Mouse (Mus musculus): ENCODE measurements around the gene Kif14. TPM values are rescaled to one million over a fixed set of nuclear protein-coding genes. Genes with fewer than 3 reads are reported as not detected.

The Kif14 gene
- polyA plus RNA-seq, 1 experiment from 2014 or later: 9.0 TPM

DNA sequence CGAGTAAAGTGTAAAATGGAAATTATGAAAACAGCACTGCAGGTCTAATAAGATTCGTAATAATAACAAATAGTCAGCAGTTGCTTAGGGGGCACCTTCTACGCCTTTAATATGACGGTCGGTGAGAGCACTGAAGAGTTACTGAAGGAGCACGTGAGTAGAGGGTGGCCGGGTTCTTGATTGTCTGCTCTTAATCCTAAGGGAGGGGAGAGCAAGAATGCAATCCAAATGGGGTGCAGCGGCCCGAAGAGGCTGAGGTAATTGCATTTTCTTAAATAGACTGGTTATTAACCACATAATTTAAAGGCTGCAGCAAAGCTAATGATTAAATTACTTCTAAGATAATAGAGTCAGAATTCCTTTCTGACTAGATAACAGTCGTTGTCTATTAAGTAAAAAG lies 19.2 kb upstream of the Kif14 start:
- Histone ChIP-seq H3K27me3 (ENCODE audit: control insufficient read depth, insufficient read depth, low read length) (no peaks in the 10 kb centered on the region), H3K9ac (ENCODE audit: low read length) (no peak overlapping the region), H3K9me3 (ENCODE audit: control insufficient read depth, low read length) (no peaks in the 10 kb centered on the region), H3K27ac (ENCODE audit: low read depth, low read length) (no peak overlapping the region), H3K4me2 (ENCODE audit: low read depth) (no peak overlapping the region), H3K4me1 (ENCODE audit: control insufficient read depth, insufficient read depth, low read length) (no peaks in the 10 kb centered on the region), H3K4me3 (ENCODE audit: low read depth, low read length) (no peak overlapping the region), H3K36me3 (ENCODE audit: control insufficient read depth, insufficient read depth, low read length) (no peaks in the 10 kb centered on the region)
- ATAC-seq (ENCODE audit: insufficient read depth, low FRiP score, low TSS enrichment) (no peak), DNase-seq (ENCODE audit: low spot score) (no peak)
- WGBS: 79% methylated on average over 10 of the region's 10 CpGs

DNA sequence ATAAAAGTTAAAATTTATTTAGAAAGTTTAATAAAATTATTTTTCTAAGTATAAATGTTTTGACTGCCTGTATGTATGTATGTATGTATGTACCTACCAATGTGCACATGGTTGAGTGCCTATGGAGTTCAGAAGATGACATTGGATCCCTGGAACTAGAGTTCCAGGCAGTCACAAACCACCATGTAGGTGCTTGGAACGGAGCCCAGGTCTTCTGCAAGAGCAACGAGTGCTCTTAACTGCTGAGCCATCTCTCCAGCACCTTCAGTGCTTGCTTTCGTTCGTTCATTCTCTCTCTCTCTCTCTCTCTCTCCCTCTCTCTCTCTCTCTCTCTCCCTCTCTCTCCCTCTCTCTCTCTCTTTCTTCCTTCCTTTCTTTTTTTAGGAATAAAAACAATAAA lies 18.8 kb upstream of the Kif14 start:
- ATAC-seq (ENCODE audit: insufficient read depth, low FRiP score, low TSS enrichment) (no peak), DNase-seq (ENCODE audit: low spot score) (no peak)
- Histone ChIP-seq H3K9ac (ENCODE audit: low read length) (no peak overlapping the region), H3K4me3 (ENCODE audit: low read depth, low read length) (no peak overlapping the region), H3K27ac (ENCODE audit: low read depth, low read length) (no peak overlapping the region), H3K36me3 (ENCODE audit: control insufficient read depth, insufficient read depth, low read length) (no peaks in the 10 kb centered on the region), H3K27me3 (ENCODE audit: control insufficient read depth, insufficient read depth, low read length) (no peaks in the 10 kb centered on the region), H3K4me2 (ENCODE audit: low read depth) (no peak overlapping the region), H3K9me3 (ENCODE audit: control insufficient read depth, low read length) (no peaks in the 10 kb centered on the region), H3K4me1 (ENCODE audit: control insufficient read depth, insufficient read depth, low read length) (no peaks in the 10 kb centered on the region)
- WGBS: 80% methylated on average over 4 of the region's 4 CpGs

DNA sequence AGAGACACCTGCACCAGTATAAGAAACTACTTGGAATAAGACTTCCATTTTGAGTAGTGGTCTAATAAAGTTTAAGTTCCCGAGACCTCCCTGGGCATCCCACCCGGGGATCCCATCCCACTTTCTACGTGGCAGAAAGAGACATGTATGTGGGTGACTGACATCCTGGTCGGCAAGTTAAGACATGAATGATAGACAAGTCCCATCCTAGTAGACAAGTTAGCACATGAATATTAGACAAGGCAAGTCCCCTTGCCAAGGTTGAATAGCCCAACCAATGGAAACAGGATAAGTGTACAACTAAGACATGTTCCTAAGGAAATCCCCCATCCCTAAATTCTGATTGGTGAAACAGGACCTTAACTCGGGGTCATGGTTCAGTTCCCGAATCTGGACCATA lies 16.6 kb upstream of the Kif14 start:
- ATAC-seq (ENCODE audit: insufficient read depth, low FRiP score, low TSS enrichment) (no peak), DNase-seq (ENCODE audit: low spot score) (no peak)
- H3K9ac ChIP-seq (ENCODE audit: low read length): no peak overlapping the region
- H3K4me1 ChIP-seq (ENCODE audit: control insufficient read depth, insufficient read depth, low read length): no peaks in the 10 kb centered on the region
- H3K9me3 ChIP-seq (ENCODE audit: control insufficient read depth, low read length): no peaks in the 10 kb centered on the region
- no peak overlapping the region for H3K4me3 ChIP-seq (ENCODE audit: low read depth, low read length)
- H3K36me3 ChIP-seq (ENCODE audit: control insufficient read depth, insufficient read depth, low read length): no peaks in the 10 kb centered on the region
- WGBS: 93% methylated on average over 6 of the region's 6 CpGs
- no peak overlapping the region for H3K27ac ChIP-seq (ENCODE audit: low read depth, low read length)
- no peak overlapping the region for H3K4me2 ChIP-seq (ENCODE audit: low read depth)
- H3K27me3 ChIP-seq (ENCODE audit: control insufficient read depth, insufficient read depth, low read length): no peaks in the 10 kb centered on the region

DNA sequence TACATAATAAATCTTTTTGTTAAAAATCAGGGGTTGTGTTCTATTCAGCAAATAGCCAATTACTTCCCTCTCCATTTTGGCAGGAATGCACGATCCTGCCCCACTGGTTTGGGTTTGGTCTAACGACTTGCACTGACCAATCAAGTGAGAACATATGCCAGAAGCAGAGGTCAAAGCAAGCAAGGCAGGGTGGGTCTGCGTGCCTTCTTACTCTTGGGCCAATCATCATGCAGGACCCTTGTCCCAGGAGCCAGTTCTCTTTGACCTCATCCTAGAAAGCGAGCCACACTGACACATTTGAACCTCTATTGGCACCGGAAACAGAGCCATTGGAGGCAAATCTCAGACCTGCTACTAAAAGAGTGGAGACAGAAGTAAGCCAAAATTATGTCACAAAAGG lies 15.9 kb upstream of the Kif14 start:
- no peaks in the 10 kb centered on the region for H3K36me3 ChIP-seq (ENCODE audit: control insufficient read depth, insufficient read depth, low read length)
- H3K9ac ChIP-seq (ENCODE audit: low read length): no peak overlapping the region
- DNase-seq (ENCODE audit: low spot score) (no peak), ATAC-seq (ENCODE audit: insufficient read depth, low FRiP score, low TSS enrichment) (no peak)
- no peaks in the 10 kb centered on the region for H3K4me1 ChIP-seq (ENCODE audit: control insufficient read depth, insufficient read depth, low read length)
- no peak overlapping the region for H3K27ac ChIP-seq (ENCODE audit: low read depth, low read length)
- no peak overlapping the region for H3K4me2 ChIP-seq (ENCODE audit: low read depth)
- no peak overlapping the region for H3K4me3 ChIP-seq (ENCODE audit: low read depth, low read length)
- 89% methylated on average over 5 of the region's 5 CpGs for WGBS
- no peaks in the 10 kb centered on the region for H3K27me3 ChIP-seq (ENCODE audit: control insufficient read depth, insufficient read depth, low read length)
- no peaks in the 10 kb centered on the region for H3K9me3 ChIP-seq (ENCODE audit: control insufficient read depth, low read length)

DNA sequence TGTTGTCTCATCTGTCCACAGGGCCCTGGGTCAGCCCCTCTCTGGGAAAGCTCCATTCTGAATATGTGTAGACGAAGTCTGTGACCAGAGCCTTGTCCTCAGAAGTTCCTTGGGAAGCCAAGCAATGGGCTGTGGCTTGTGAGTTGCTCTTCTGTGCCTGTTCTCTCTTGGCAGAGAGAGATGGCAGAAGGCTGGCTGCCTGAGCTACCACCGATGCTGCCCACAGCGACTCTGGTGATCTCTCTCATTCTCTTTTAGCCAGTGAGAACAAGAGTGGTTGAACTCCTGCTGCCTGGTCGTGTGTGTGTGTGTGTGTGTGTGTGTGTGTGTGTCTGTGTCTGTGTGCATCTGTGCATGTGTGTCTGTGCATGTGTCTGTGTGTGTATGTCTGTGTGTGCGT lies 13.7 kb upstream of the Kif14 start:
- Histone ChIP-seq H3K36me3 (ENCODE audit: control insufficient read depth, insufficient read depth, low read length) (no peaks in the 10 kb centered on the region), H3K9me3 (ENCODE audit: control insufficient read depth, low read length) (no peaks in the 10 kb centered on the region), H3K27ac (ENCODE audit: low read depth, low read length) (no peak overlapping the region), H3K27me3 (ENCODE audit: control insufficient read depth, insufficient read depth, low read length) (no peaks in the 10 kb centered on the region), H3K9ac (ENCODE audit: low read length) (no peak overlapping the region), H3K4me1 (ENCODE audit: control insufficient read depth, insufficient read depth, low read length) (no peaks in the 10 kb centered on the region), H3K4me2 (ENCODE audit: low read depth) (no peak overlapping the region), H3K4me3 (ENCODE audit: low read depth, low read length) (no peak overlapping the region)
- DNase-seq (ENCODE audit: low spot score): no peak
- ATAC-seq (ENCODE audit: insufficient read depth, low FRiP score, low TSS enrichment): no peak
- WGBS: 68% methylated on average over 5 of the region's 5 CpGs

DNA sequence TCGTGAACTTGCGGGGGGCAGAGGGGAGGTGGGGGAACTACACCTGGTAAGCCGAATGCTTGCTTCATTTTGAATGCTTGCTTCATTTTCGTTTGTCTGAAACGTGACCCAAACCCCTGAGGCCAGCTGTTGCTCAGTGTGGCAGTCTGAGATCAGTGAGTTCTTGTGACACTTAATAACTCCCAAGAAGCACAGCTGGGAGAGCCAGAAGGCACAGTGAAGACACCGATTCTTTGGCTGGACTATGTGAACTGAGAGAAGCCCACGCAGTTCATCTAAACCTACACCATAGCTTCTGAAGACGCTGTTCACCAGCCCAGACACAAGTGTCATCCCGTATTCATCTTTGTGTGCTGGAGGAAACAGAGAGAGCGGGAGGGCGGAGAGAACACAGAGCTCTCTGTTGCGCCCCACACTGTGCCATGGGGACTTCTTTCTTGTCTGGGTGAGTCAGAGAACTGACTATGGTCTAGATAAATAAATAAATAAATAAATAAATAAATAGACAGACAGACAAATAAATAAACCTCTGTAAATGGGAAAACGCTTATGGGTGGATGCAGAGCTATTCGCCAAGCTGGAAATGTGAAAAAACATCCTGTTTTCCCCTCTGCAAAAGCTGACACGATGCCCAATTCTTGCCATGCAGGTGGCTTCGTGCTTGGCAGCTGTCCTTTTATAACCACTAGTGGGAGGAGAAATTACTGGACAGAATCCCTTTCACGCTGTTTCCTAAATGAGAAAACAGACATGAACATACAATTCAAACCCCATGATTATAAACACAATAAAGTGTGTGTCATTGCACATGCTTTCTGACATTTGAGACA lies 10.2 kb upstream of the Kif14 start:
- ATAC-seq (ENCODE audit: insufficient read depth, low FRiP score, low TSS enrichment): no peak
- no peaks in the 10 kb centered on the region for H3K36me3 ChIP-seq (ENCODE audit: control insufficient read depth, insufficient read depth, low read length)
- H3K9me3 ChIP-seq (ENCODE audit: control insufficient read depth, low read length): no peaks in the 10 kb centered on the region
- no peak overlapping the region for H3K27ac ChIP-seq (ENCODE audit: low read depth, low read length)
- H3K4me2 ChIP-seq (ENCODE audit: low read depth): no peak overlapping the region
- H3K4me1 ChIP-seq (ENCODE audit: control insufficient read depth, insufficient read depth, low read length): no peaks in the 10 kb centered on the region
- no peak for DNase-seq (ENCODE audit: low spot score)
- H3K4me3 ChIP-seq (ENCODE audit: low read depth, low read length): no peak overlapping the region
- H3K9ac ChIP-seq (ENCODE audit: low read length): no peak overlapping the region
- 72% methylated on average over 17 of the region's 17 CpGs for WGBS
- H3K27me3 ChIP-seq (ENCODE audit: control insufficient read depth, insufficient read depth, low read length): no peaks in the 10 kb centered on the region

DNA sequence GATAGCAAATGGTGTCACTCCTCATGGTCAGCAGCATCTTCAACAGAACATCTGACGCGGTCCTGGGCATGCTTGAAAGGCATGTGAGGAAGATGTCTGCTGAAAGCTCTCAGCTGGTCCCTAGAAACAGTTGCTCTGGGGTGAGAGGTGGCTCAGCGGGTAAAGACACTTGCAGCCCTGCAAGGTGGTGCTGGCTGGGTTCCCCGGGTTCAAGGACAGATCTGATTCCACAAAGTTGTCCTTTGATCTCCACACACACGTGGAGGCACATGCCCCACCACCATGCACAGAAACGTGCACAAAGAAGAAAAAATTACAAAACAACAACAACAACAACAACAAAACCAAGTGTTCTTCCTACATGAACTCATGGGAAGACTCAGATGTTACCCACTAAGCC lies 9.4 kb upstream of the Kif14 start:
- no peak overlapping the region for H3K27ac ChIP-seq (ENCODE audit: low read depth, low read length)
- H3K4me3 ChIP-seq (ENCODE audit: low read depth, low read length): no peak overlapping the region
- no peaks in the 10 kb centered on the region for H3K4me1 ChIP-seq (ENCODE audit: control insufficient read depth, insufficient read depth, low read length)
- no peaks in the 10 kb centered on the region for H3K36me3 ChIP-seq (ENCODE audit: control insufficient read depth, insufficient read depth, low read length)
- H3K4me2 ChIP-seq (ENCODE audit: low read depth): no peak overlapping the region
- H3K27me3 ChIP-seq (ENCODE audit: control insufficient read depth, insufficient read depth, low read length): no peaks in the 10 kb centered on the region
- no peak overlapping the region for H3K9ac ChIP-seq (ENCODE audit: low read length)
- DNase-seq (ENCODE audit: low spot score) (no peak), ATAC-seq (ENCODE audit: insufficient read depth, low FRiP score, low TSS enrichment) (no peak)
- 81% methylated on average over 6 of the region's 6 CpGs for whole genome bisulfite sequencing
- H3K9me3 ChIP-seq (ENCODE audit: control insufficient read depth, low read length): no peaks in the 10 kb centered on the region

DNA sequence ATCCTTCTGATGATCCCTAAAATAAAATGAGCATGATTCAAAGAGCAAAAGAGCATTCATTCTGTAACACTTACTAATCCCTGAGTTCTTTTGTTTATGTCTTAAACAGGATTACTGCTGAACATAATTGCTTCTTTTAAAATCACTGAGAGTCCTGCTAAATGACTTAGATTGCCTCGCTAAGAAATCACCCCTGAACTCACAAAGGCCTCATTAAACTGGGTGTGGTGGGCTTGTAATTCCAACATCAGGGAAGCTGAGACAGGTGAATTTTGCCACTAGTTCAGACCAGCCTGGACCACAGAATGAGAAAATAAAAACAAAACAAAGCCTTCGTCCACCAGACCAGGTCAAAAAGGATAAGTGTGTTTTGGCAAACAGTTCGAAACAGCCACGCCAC lies 8.7 kb upstream of the Kif14 start:
- 68% methylated on average over 4 of the region's 4 CpGs for WGBS

DNA sequence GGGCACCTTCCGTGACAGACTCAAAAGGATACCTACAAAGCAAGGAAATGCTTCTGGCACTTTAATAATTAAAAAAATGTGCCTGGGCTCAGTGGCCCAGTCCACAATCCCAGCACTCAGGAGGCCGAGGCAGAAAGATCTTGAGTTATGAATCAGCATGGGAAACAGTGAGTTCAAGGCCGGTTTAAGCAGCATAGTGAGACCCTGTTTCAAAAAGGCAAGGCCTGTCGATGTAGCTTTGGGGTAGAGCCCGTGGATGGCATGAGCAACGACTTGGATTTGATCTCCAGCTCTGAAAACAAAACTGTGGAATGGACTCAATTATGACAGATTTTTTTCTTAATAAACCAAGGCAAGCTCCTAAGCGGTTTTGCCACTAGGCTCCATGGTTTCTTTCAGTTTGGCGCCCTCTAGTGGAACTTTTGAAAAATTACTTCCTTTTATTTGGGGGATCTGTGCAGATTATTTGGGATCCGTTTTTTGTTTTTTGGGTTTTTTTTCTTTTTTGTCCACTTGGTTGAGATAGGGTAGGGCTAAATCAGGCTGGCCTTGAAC lies 7.4 kb upstream of the Kif14 start:
- H3K27me3 ChIP-seq (ENCODE audit: control insufficient read depth, insufficient read depth, low read length): no peaks in the 10 kb centered on the region
- no peaks in the 10 kb centered on the region for H3K36me3 ChIP-seq (ENCODE audit: control insufficient read depth, insufficient read depth, low read length)
- H3K27ac ChIP-seq (ENCODE audit: low read depth, low read length): no peak overlapping the region
- no peak overlapping the region for H3K9ac ChIP-seq (ENCODE audit: low read length)
- H3K4me1 ChIP-seq (ENCODE audit: control insufficient read depth, insufficient read depth, low read length): no peaks in the 10 kb centered on the region
- H3K9me3 ChIP-seq (ENCODE audit: control insufficient read depth, low read length): no peaks in the 10 kb centered on the region
- H3K4me2 ChIP-seq (ENCODE audit: low read depth): no peak overlapping the region
- ATAC-seq (ENCODE audit: insufficient read depth, low FRiP score, low TSS enrichment) (no peak), DNase-seq (ENCODE audit: low spot score) (peak; percentile 57)
- WGBS: 32% methylated on average over 9 of the region's 9 CpGs
- H3K4me3 ChIP-seq (ENCODE audit: low read depth, low read length): no peak overlapping the region

More for the DNA sequence above, 8.7 kb upstream of the Kif14 start:
- DNase-seq (ENCODE audit: low spot score) (no peak), ATAC-seq (ENCODE audit: insufficient read depth, low FRiP score, low TSS enrichment) (no peak)
- H3K4me1 ChIP-seq (ENCODE audit: control insufficient read depth, insufficient read depth, low read length): no peaks in the 10 kb centered on the region
- no peak overlapping the region for H3K4me2 ChIP-seq (ENCODE audit: low read depth)
- H3K27ac ChIP-seq (ENCODE audit: low read depth, low read length): no peak overlapping the region
- H3K9me3 ChIP-seq (ENCODE audit: control insufficient read depth, low read length): no peaks in the 10 kb centered on the region
- no peaks in the 10 kb centered on the region for H3K36me3 ChIP-seq (ENCODE audit: control insufficient read depth, insufficient read depth, low read length)
- H3K4me3 ChIP-seq (ENCODE audit: low read depth, low read length): no peak overlapping the region
- H3K9ac ChIP-seq (ENCODE audit: low read length): no peak overlapping the region
- no peaks in the 10 kb centered on the region for H3K27me3 ChIP-seq (ENCODE audit: control insufficient read depth, insufficient read depth, low read length)

Measured in neural tube, embryonic 11.5 days (tissue).